Mouse (Mus musculus) effector memory CD4-positive, alpha-beta T cell, adult 7 months (primary cell): ENCODE data around the gene Lmna. TPM values are rescaled to one million over a fixed set of nuclear protein-coding genes. Genes with fewer than 3 reads are reported as not detected.

ENCODE experiments used
- polyA plus RNA-seq: library from polyadenylated mRNA; unstranded; fragments of 100-300 nt; shearing (Covaris generic); gene quantifications from one replicate; pipeline ENCODE4 v1.2.1, GENCODE M21; 2017

The Lmna gene
- 189 TPM for polyA plus RNA-seq

GRCm38 (mm10) chr3:88509692-88510420 is at the start of gene Lmna:
Lmna (minus strand) TSS chr3:88509956.

GRCm38 (mm10) chr3:88553525-88553879 is 43.7 kb upstream of the Lmna start, which contains the start of gene Ubqln4:
Ubqln4 (plus strand) TSS chr3:88553758.

GRCm38 (mm10) chr3:88552676-88553524 is 43.1 kb upstream of the Lmna start, which contains the start of gene Lamtor2:
Lamtor2 (minus strand) TSS chr3:88553074.

GRCm38 (mm10) chr3:88548180-88548917 is 38.6 kb upstream of the Lmna start, which contains the start of gene Rab25:
Rab25 (minus strand) TSS chr3:88548300.

GRCm38 (mm10) chr3:88532299-88532674 is 22.5 kb upstream of the Lmna start, which contains the start of gene Mex3a:
Mex3a (plus strand) TSS chr3:88532395.

GRCm38 (mm10) chr3:88460983-88461696 is 48.6 kb downstream of the Lmna start, which contains the start of gene Sema4a:
Sema4a (minus strand) TSS chr3:88461182.

Other genes starting within 250 kb of the Lmna start
- not detected for gene Gm38392, start 222.7 kb downstream of the Lmna start, polyA plus RNA-seq
- gene Tsacc, start 213.0 kb downstream of the Lmna start, polyA plus RNA-seq: 4.1 TPM
- 309 TPM for gene Cct3, start 212.8 kb downstream of the Lmna start, polyA plus RNA-seq
- gene Glmp, start 184.9 kb downstream of the Lmna start, polyA plus RNA-seq: 191 TPM
- gene Tmem79, start 173.8 kb downstream of the Lmna start, polyA plus RNA-seq: 0.46 TPM
- 35.6 TPM for gene Smg5, start 173.7 kb downstream of the Lmna start, polyA plus RNA-seq
- gene Paqr6, start 145.4 kb downstream of the Lmna start, polyA plus RNA-seq: not detected
- gene Bglap3, start 137.2 kb downstream of the Lmna start, polyA plus RNA-seq: not detected
- gene Bglap2, start 131.3 kb downstream of the Lmna start, polyA plus RNA-seq: not detected
- gene Bglap, start 125.5 kb downstream of the Lmna start, polyA plus RNA-seq: not detected
- 30.9 TPM for gene Pmf1, start 99.6 kb downstream of the Lmna start, polyA plus RNA-seq
- 14.6 TPM for gene Slc25a44, start 84.8 kb downstream of the Lmna start, polyA plus RNA-seq
- 162 TPM for gene Sema4a, start 48.8 kb downstream of the Lmna start, polyA plus RNA-seq
- gene Mex3a, start 22.4 kb upstream of the Lmna start, polyA plus RNA-seq: 0.06 TPM
- not detected for gene Rab25, start 38.3 kb upstream of the Lmna start, polyA plus RNA-seq
- gene Lamtor2, start 43.1 kb upstream of the Lmna start, polyA plus RNA-seq: 126 TPM
- gene Ubqln4, start 43.8 kb upstream of the Lmna start, polyA plus RNA-seq: 35.6 TPM
- 65.0 TPM for gene Ssr2, start 65.9 kb upstream of the Lmna start, polyA plus RNA-seq
- gene Arhgef2, start 96.0 kb upstream of the Lmna start, polyA plus RNA-seq: 79.7 TPM
- gene Rxfp4, start 143.2 kb upstream of the Lmna start, polyA plus RNA-seq: not detected
- 133 TPM for gene Khdc4, start 175.8 kb upstream of the Lmna start, polyA plus RNA-seq
- 20.9 TPM for gene Rit1, start 206.9 kb upstream of the Lmna start, polyA plus RNA-seq